Mouse (Mus musculus): ENCODE data around the gene Evl. TPM values are rescaled to one million over a fixed set of nuclear protein-coding genes. Genes with fewer than 3 reads are reported as not detected.

The Evl gene
- polyA plus RNA-seq, 1 experiment from 2014 or later = 88.1 TPM

GRCm38 (mm10) chr12:108657350-108657749, 102.8 kb downstream of the Evl start:
- 89% methylated on average over 1 of the region's 1 CpGs for WGBS
- Histone ChIP-seq H3K36me3 (replicated peaks; ENCODE audit: control insufficient read depth, insufficient read depth, low read depth, low read length) (peaks cover 5% of the 10 kb centered on the region), H3K4me3 (ENCODE audit: low read depth, low read length) (no peak overlapping the region), H3K4me2 (ENCODE audit: low read depth, low read length) (no peak overlapping the region), H3K27ac (replicated peaks; ENCODE audit: low read depth, low read length) (no peak overlapping the region), H3K9ac (replicated peaks; ENCODE audit: low read length) (no peak overlapping the region), H3K9me3 (replicated peaks; ENCODE audit: control insufficient read depth, low read length) (no peaks in the 10 kb centered on the region), H3K4me1 (ENCODE audit: control insufficient read depth, insufficient read depth, low read length) (no peaks in the 10 kb centered on the region), H3K27me3 (ENCODE audit: control insufficient read depth, insufficient read depth, low read length) (no peaks in the 10 kb centered on the region)
- peak; percentile 34 for DNase-seq (ENCODE audit: low spot score)
- no peak for ATAC-seq (replicated peaks; ENCODE audit: insufficient number of reproducible peaks, low FRiP score, low TSS enrichment, low read depth)

- Histone ChIP-seq H3K4me3 (ENCODE audit: low read depth, low read length) (no peak overlapping the region), H3K36me3 (replicated peaks; ENCODE audit: control insufficient read depth, insufficient read depth, low read depth, low read length) (peaks cover 3% of the 10 kb centered on the region), H3K27ac (replicated peaks; ENCODE audit: low read depth, low read length) (no peak overlapping the region), H3K9me3 (replicated peaks; ENCODE audit: control insufficient read depth, low read length) (no peaks in the 10 kb centered on the region), H3K4me2 (ENCODE audit: low read depth, low read length) (no peak overlapping the region), H3K4me1 (ENCODE audit: control insufficient read depth, insufficient read depth, low read length) (no peaks in the 10 kb centered on the region), H3K27me3 (ENCODE audit: control insufficient read depth, insufficient read depth, low read length) (no peaks in the 10 kb centered on the region), H3K9ac (replicated peaks; ENCODE audit: low read length) (no peak overlapping the region)
- DNase-seq (ENCODE audit: low spot score) = no peak
- 86% methylated on average over 8 of the region's 8 CpGs for WGBS
- no peak for ATAC-seq (replicated peaks; ENCODE audit: insufficient number of reproducible peaks, low FRiP score, low TSS enrichment, low read depth)
Observed at GRCm38 (mm10) chr12:108668606-108669235, 114.2 kb downstream of the Evl start.

GRCm38 (mm10) chr12:108671541-108671940, 117.0 kb downstream of the Evl start:
- peaks cover 3% of the 10 kb centered on the region for H3K36me3 ChIP-seq (replicated peaks; ENCODE audit: control insufficient read depth, insufficient read depth, low read depth, low read length)
- DNase-seq (ENCODE audit: low spot score) (no peak), ATAC-seq (replicated peaks; ENCODE audit: insufficient number of reproducible peaks, low FRiP score, low TSS enrichment, low read depth) (no peak)
- H3K4me2 ChIP-seq (ENCODE audit: low read depth, low read length) = no peak overlapping the region
- H3K9me3 ChIP-seq (replicated peaks; ENCODE audit: control insufficient read depth, low read length) = no peaks in the 10 kb centered on the region
- 76% methylated on average over 2 of the region's 2 CpGs for WGBS
- H3K9ac ChIP-seq (replicated peaks; ENCODE audit: low read length) = no peak overlapping the region
- H3K4me3 ChIP-seq (ENCODE audit: low read depth, low read length) = no peak overlapping the region
- no peaks in the 10 kb centered on the region for H3K4me1 ChIP-seq (ENCODE audit: control insufficient read depth, insufficient read depth, low read length)
- no peaks in the 10 kb centered on the region for H3K27me3 ChIP-seq (ENCODE audit: control insufficient read depth, insufficient read depth, low read length)
- H3K27ac ChIP-seq (replicated peaks; ENCODE audit: low read depth, low read length) = no peak overlapping the region

- Histone ChIP-seq H3K4me2 (ENCODE audit: low read depth, low read length) (no peak overlapping the region), H3K4me1 (ENCODE audit: control insufficient read depth, insufficient read depth, low read length) (no peaks in the 10 kb centered on the region), H3K27ac (replicated peaks; ENCODE audit: low read depth, low read length) (no peak overlapping the region), H3K4me3 (ENCODE audit: low read depth, low read length) (no peak overlapping the region), H3K36me3 (replicated peaks; ENCODE audit: control insufficient read depth, insufficient read depth, low read depth, low read length) (peaks cover 3% of the 10 kb centered on the region), H3K9me3 (replicated peaks; ENCODE audit: control insufficient read depth, low read length) (no peaks in the 10 kb centered on the region), H3K9ac (replicated peaks; ENCODE audit: low read length) (no peak overlapping the region), H3K27me3 (ENCODE audit: control insufficient read depth, insufficient read depth, low read length) (no peaks in the 10 kb centered on the region)
- 86% methylated on average over 4 of the region's 4 CpGs for WGBS
- no peak for DNase-seq (ENCODE audit: low spot score)
- no peak for ATAC-seq (replicated peaks; ENCODE audit: insufficient number of reproducible peaks, low FRiP score, low TSS enrichment, low read depth)
Observed at GRCm38 (mm10) chr12:108672908-108673307, 118.4 kb downstream of the Evl start.

GRCm38 (mm10) chr12:108673546-108673945, 119.0 kb downstream of the Evl start:
- H3K4me3 ChIP-seq (ENCODE audit: low read depth, low read length) = no peak overlapping the region
- no peak overlapping the region for H3K27ac ChIP-seq (replicated peaks; ENCODE audit: low read depth, low read length)
- H3K9me3 ChIP-seq (replicated peaks; ENCODE audit: control insufficient read depth, low read length) = no peaks in the 10 kb centered on the region
- H3K27me3 ChIP-seq (ENCODE audit: control insufficient read depth, insufficient read depth, low read length) = no peaks in the 10 kb centered on the region
- no peak overlapping the region for H3K4me2 ChIP-seq (ENCODE audit: low read depth, low read length)
- ATAC-seq (replicated peaks; ENCODE audit: insufficient number of reproducible peaks, low FRiP score, low TSS enrichment, low read depth) = no peak
- no peak for DNase-seq (ENCODE audit: low spot score)
- H3K9ac ChIP-seq (replicated peaks; ENCODE audit: low read length) = no peak overlapping the region
- H3K36me3 ChIP-seq (replicated peaks; ENCODE audit: control insufficient read depth, insufficient read depth, low read depth, low read length) = peaks cover 3% of the 10 kb centered on the region
- WGBS = 80% methylated on average over 3 of the region's 3 CpGs
- no peaks in the 10 kb centered on the region for H3K4me1 ChIP-seq (ENCODE audit: control insufficient read depth, insufficient read depth, low read length)

GRCm38 (mm10) chr12:108674502-108674901, 120.0 kb downstream of the Evl start:
- 89% methylated on average over 4 of the region's 4 CpGs for WGBS
- no peak overlapping the region for H3K27ac ChIP-seq (replicated peaks; ENCODE audit: low read depth, low read length)

GRCm38 (mm10) chr12:108674916-108675315, 120.4 kb downstream of the Evl start:
- Histone ChIP-seq H3K4me1 (ENCODE audit: control insufficient read depth, insufficient read depth, low read length) (no peaks in the 10 kb centered on the region), H3K9ac (replicated peaks; ENCODE audit: low read length) (no peak overlapping the region), H3K4me2 (ENCODE audit: low read depth, low read length) (no peak overlapping the region), H3K36me3 (replicated peaks; ENCODE audit: control insufficient read depth, insufficient read depth, low read depth, low read length) (peaks cover 3% of the 10 kb centered on the region), H3K4me3 (ENCODE audit: low read depth, low read length) (no peak overlapping the region), H3K9me3 (replicated peaks; ENCODE audit: control insufficient read depth, low read length) (no peaks in the 10 kb centered on the region), H3K27ac (replicated peaks; ENCODE audit: low read depth, low read length) (no peak overlapping the region), H3K27me3 (ENCODE audit: control insufficient read depth, insufficient read depth, low read length) (no peaks in the 10 kb centered on the region)
- ATAC-seq (replicated peaks; ENCODE audit: insufficient number of reproducible peaks, low FRiP score, low TSS enrichment, low read depth) (no peak), DNase-seq (ENCODE audit: low spot score) (no peak)
- 89% methylated on average over 2 of the region's 2 CpGs for WGBS

More at GRCm38 (mm10) chr12:108674502-108674901, 120.0 kb downstream of the Evl start:
- H3K4me1 ChIP-seq (ENCODE audit: control insufficient read depth, insufficient read depth, low read length) = no peaks in the 10 kb centered on the region
- H3K9ac ChIP-seq (replicated peaks; ENCODE audit: low read length) = no peak overlapping the region
- H3K27me3 ChIP-seq (ENCODE audit: control insufficient read depth, insufficient read depth, low read length) = no peaks in the 10 kb centered on the region
- H3K9me3 ChIP-seq (replicated peaks; ENCODE audit: control insufficient read depth, low read length) = no peaks in the 10 kb centered on the region
- no peak overlapping the region for H3K4me3 ChIP-seq (ENCODE audit: low read depth, low read length)
- ATAC-seq (replicated peaks; ENCODE audit: insufficient number of reproducible peaks, low FRiP score, low TSS enrichment, low read depth) = no peak
- no peak overlapping the region for H3K4me2 ChIP-seq (ENCODE audit: low read depth, low read length)
- DNase-seq (ENCODE audit: low spot score) = no peak
- peaks cover 3% of the 10 kb centered on the region for H3K36me3 ChIP-seq (replicated peaks; ENCODE audit: control insufficient read depth, insufficient read depth, low read depth, low read length)

GRCm38 (mm10) chr12:108675614-108676401, 121.3 kb downstream of the Evl start:
- Histone ChIP-seq H3K4me1 (ENCODE audit: control insufficient read depth, insufficient read depth, low read length) (no peaks in the 10 kb centered on the region), H3K4me2 (ENCODE audit: low read depth, low read length) (no peak overlapping the region), H3K27ac (replicated peaks; ENCODE audit: low read depth, low read length) (no peak overlapping the region), H3K9ac (replicated peaks; ENCODE audit: low read length) (no peak overlapping the region), H3K9me3 (replicated peaks; ENCODE audit: control insufficient read depth, low read length) (no peaks in the 10 kb centered on the region), H3K27me3 (ENCODE audit: control insufficient read depth, insufficient read depth, low read length) (no peaks in the 10 kb centered on the region), H3K36me3 (replicated peaks; ENCODE audit: control insufficient read depth, insufficient read depth, low read depth, low read length) (peaks cover 2% of the 10 kb centered on the region), H3K4me3 (ENCODE audit: low read depth, low read length) (no peak overlapping the region)
- ATAC-seq (replicated peaks; ENCODE audit: insufficient number of reproducible peaks, low FRiP score, low TSS enrichment, low read depth) = no peak
- no peak for DNase-seq (ENCODE audit: low spot score)
- WGBS = 87% methylated on average over 8 of the region's 8 CpGs

All from embryonic facial prominence, embryonic 11.5 days (tissue).